Mouse (Mus musculus) monocyte, adult 2 months (primary cell): ENCODE measurements at regions not wholly inside any gene's neighbourhood (a gene's known extent, or its start where the extent isn't known, plus 50 kb on each side); places are given as distances from the start of the nearest gene placed in this dataset.

Source experiments
- DNase-seq, 2 experiments: peaks; one replicate each; pipeline ENCODE4 v3.0.0; 2022; ENCODE audit warnings: low spot score in 2 of 2, low read depth in 1 of 2

- DNase-seq: no peak
Observed at GRCm38 (mm10) chr13:28481224-28481965, 224.1 kb downstream of the Gm11361 start.

- no peak for DNase-seq
Observed at GRCm38 (mm10) chr13:28466151-28466550, 208.8 kb downstream of the Gm11361 start.

- DNase-seq: no peak
Observed at GRCm38 (mm10) chr13:28465187-28465880, 208.0 kb downstream of the Gm11361 start.

GRCm38 (mm10) chr13:28461281-28461680, 204.0 kb downstream of the Gm11361 start:
- no peak for DNase-seq

- DNase-seq: no peak
Observed at GRCm38 (mm10) chr13:28457403-28457802, 200.1 kb downstream of the Gm11361 start.

GRCm38 (mm10) chr13:28455878-28456277, 198.6 kb downstream of the Gm11361 start:
- DNase-seq: no peak

- DNase-seq: no peak
Observed at GRCm38 (mm10) chr13:28455016-28455415, 197.7 kb downstream of the Gm11361 start.

- DNase-seq: no peak
Observed at GRCm38 (mm10) chr13:28450699-28451445, 193.5 kb downstream of the Gm11361 start.

GRCm38 (mm10) chr13:28449026-28449425, 191.7 kb downstream of the Gm11361 start:
- DNase-seq: no peak

- no peak for DNase-seq
Observed at GRCm38 (mm10) chr13:28442250-28442649, 184.9 kb downstream of the Gm11361 start.

- DNase-seq: no peak
Observed at GRCm38 (mm10) chr13:28433445-28433844, 176.1 kb downstream of the Gm11361 start.

- no peak for DNase-seq
Observed at GRCm38 (mm10) chr13:28432017-28432416, 174.7 kb downstream of the Gm11361 start.

GRCm38 (mm10) chr13:28426085-28426484, 168.8 kb downstream of the Gm11361 start:
- no peak for DNase-seq

GRCm38 (mm10) chr13:28425116-28425515, 167.8 kb downstream of the Gm11361 start:
- DNase-seq: no peak

- DNase-seq: no peak
Observed at GRCm38 (mm10) chr13:28424446-28425059, 167.2 kb downstream of the Gm11361 start.

- DNase-seq: no peak
Observed at GRCm38 (mm10) chr13:28421309-28421708, 164.0 kb downstream of the Gm11361 start.

GRCm38 (mm10) chr13:28420636-28421035, 163.3 kb downstream of the Gm11361 start:
- no peak for DNase-seq

GRCm38 (mm10) chr13:28419950-28420381, 162.6 kb downstream of the Gm11361 start:
- peak; percentile 14 to 36 for DNase-seq

- no peak for DNase-seq
Observed at GRCm38 (mm10) chr13:28418936-28419681, 161.8 kb downstream of the Gm11361 start.
